In the genomic region with DNA sequence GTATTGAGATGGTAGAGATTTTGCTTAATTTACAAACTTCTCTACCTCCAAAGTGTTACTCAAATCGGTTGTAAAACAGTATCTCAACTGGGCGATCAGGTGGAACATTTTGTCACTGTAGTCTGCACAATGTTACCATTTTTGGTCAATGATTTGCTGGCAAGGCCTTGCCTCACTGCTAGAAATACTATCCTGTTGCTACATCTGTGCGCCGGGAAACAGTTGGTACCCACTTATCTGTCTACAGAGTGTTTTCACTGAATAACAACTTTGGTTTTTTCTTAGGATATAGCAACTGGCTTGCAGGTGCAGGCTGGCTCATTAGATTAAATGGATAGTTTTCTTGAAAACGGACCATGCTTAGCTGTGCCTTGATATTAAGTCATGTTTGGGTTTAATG, we compare ENCODE assay signal across 8 mouse cellular contexts. TPM values are rescaled to one million over a fixed set of nuclear protein-coding genes. Genes with fewer than 3 reads are reported as not detected.
A peak's percentile ranks its signal among the peaks of the same experiment; 100 is the strongest.
DNase-seq lines count a peak whose midpoint lies in the region; ATAC-seq lines count a peak whose summit lies in the region.

No protein-coding gene starts in this region.

- H3K4me2 ChIP-seq in hindbrain, embryonic 11.5 days (replicated peaks; ENCODE audit: low read depth, low read length), result peak overlapping the region; percentile 71

- H3K9ac ChIP-seq in hindbrain, embryonic 11.5 days (ENCODE audit: low read depth, low read length), result peak overlapping the region; percentile 88

- H3K27ac ChIP-seq in brown adipose tissue, adult 24 weeks (replicated peaks; ENCODE audit: low read depth, low read length), result no peak overlapping the region
- H3K27ac ChIP-seq in hindbrain, embryonic 11.5 days (ENCODE audit: low read depth, low read length), result no peak overlapping the region
- peak overlapping the region; percentile 95 for H3K27ac ChIP-seq in midbrain, embryonic 10.5 days (replicated peaks)

- ATAC-seq in hindbrain, embryonic 11.5 days (ENCODE audit: low FRiP score), result no peak

- H3K4me1 ChIP-seq in brown adipose tissue, adult 24 weeks (ENCODE audit: control insufficient read depth, insufficient read depth, insufficient read length, low read length), result peaks cover 4% of the 10 kb centered on the region; the same call in 1 of the 2 replicates
- no peaks in the 10 kb centered on the region for H3K4me1 ChIP-seq in hindbrain, embryonic 11.5 days (replicated peaks; ENCODE audit: control insufficient read depth, insufficient read depth, low read length)
- peaks cover 31% of the 10 kb centered on the region for H3K4me1 ChIP-seq in midbrain, embryonic 10.5 days

- H3K4me3 ChIP-seq in brown adipose tissue, adult 24 weeks (ENCODE audit: insufficient read depth, low read depth, low read length), result peak overlapping the region; percentile 92
- peak overlapping the region; percentile 82 for H3K4me3 ChIP-seq in hindbrain, embryonic 11.5 days (ENCODE audit: low read depth, low read length)
- H3K4me3 ChIP-seq in midbrain, embryonic 10.5 days, result peak overlapping the region; percentile 79

- DNase-seq in kidney, adult 11 months, result peak; percentile 32
- DNase-seq in kidney, adult 18-20 months, result no peak
- DNase-seq in hindbrain, embryonic 11.5 days (ENCODE audit: low spot score), result peak; percentile 20
- DNase-seq in left cerebral cortex, postnatal 36 days (ENCODE audit: low spot score in 2 of 2), result peak; percentile 13 to 18
- no peak for DNase-seq in midbrain, embryonic 10.5 days (ENCODE audit: low spot score)
- no peak for DNase-seq in gastrocnemius, postnatal 25 days
- DNase-seq in frontal cortex, postnatal 10 days (ENCODE audit: low spot score in 2 of 2), result no peak

- H3K9me3 ChIP-seq in hindbrain, embryonic 11.5 days (ENCODE audit: control insufficient read depth, low read length), result no peaks in the 10 kb centered on the region
- H3K9me3 ChIP-seq in midbrain, embryonic 10.5 days (replicated peaks), result no peaks in the 10 kb centered on the region

- H3K27me3 ChIP-seq in hindbrain, embryonic 11.5 days (ENCODE audit: control insufficient read depth, insufficient read depth, low read length), result no peaks in the 10 kb centered on the region
- no peaks in the 10 kb centered on the region for H3K27me3 ChIP-seq in midbrain, embryonic 10.5 days (ENCODE audit: low read depth, poor library complexity, severe bottlenecking)

- WGBS in hindbrain, embryonic 11.5 days, result 16% methylated on average over 5 of the region's 5 CpGs
- WGBS in midbrain, embryonic 10.5 days, result 19% methylated on average over 5 of the region's 5 CpGs

- intact Hi-C loops in left cerebral cortex, postnatal 36 days (cut with DNase I), result no loop called here

- no peaks in the 10 kb centered on the region for H3K36me3 ChIP-seq in hindbrain, embryonic 11.5 days (ENCODE audit: control insufficient read depth, insufficient read depth, low read length)
- no peaks in the 10 kb centered on the region for H3K36me3 ChIP-seq in midbrain, embryonic 10.5 days

RNA-seq across cellular contexts. Expression of a gene that starts 1.1 kb away (rescaled TPM):
- polyA plus RNA-seq in brown adipose tissue, adult 24 weeks (2012; ENCODE audit: insufficient read depth, insufficient read length, missing spikeins), result 95.9 and 97.0 TPM in 2 replicates
- polyA plus RNA-seq in hindbrain, embryonic 11.5 days (2014; fragmentation: Nextera tagmentation; extraction: Ambion mirVana), result 440 and 458 TPM in 2 replicates
- 100 to 1,000 TPM; 161 to 182 TPM for total RNA-seq in left cerebral cortex, postnatal 36 days (2021)
- 314 and 333 TPM in 2 replicates for polyA plus RNA-seq in midbrain, embryonic 10.5 days (2016; fragmentation: Nextera tagmentation; extraction: Ambion mirVana)
- total RNA-seq in gastrocnemius, postnatal 25 days (2021), result 10 to 100 TPM; 26.4 to 41.7 TPM

RNA-seq across cellular contexts. Expression of a gene that starts 53.3 kb away (rescaled TPM):
- not detected in 2 replicates for polyA plus RNA-seq in brown adipose tissue, adult 24 weeks (2012; ENCODE audit: insufficient read depth, insufficient read length, missing spikeins)
- polyA plus RNA-seq in hindbrain, embryonic 11.5 days (2014; fragmentation: Nextera tagmentation; extraction: Ambion mirVana), result 0.79 and 0.85 TPM in 2 replicates
- 1 to 10 TPM in 1 of 2 experiments, under 1 TPM in 1; 0.66 to 1.0 TPM for total RNA-seq in left cerebral cortex, postnatal 36 days (2021)
- 1.7 and 2.2 TPM in 2 replicates for polyA plus RNA-seq in midbrain, embryonic 10.5 days (2016; fragmentation: Nextera tagmentation; extraction: Ambion mirVana)
- under 1 TPM; 0.26 to 0.46 TPM for total RNA-seq in gastrocnemius, postnatal 25 days (2021)

Comparison
In these comparisons a context has a peak if more than half of its experiments do, and no peak if none do; other contexts are left out.
1. DNase-seq: peak in kidney, adult 11 months (single experiment), hindbrain, embryonic 11.5 days (single experiment) and left cerebral cortex, postnatal 36 days (2 of 2); none in kidney, adult 18-20 months (single experiment), midbrain, embryonic 10.5 days (single experiment), gastrocnemius, postnatal 25 days (single experiment) and frontal cortex, postnatal 10 days (0 of 2).
2. Peak in every context shown above with its lines, with median percentiles within 50 percentile points of each other: H3K4me3 ChIP-seq.